ENCODE assay signal across 9 mouse cellular contexts in genomic region chr7:98697496-98697895, GRCm38 (mm10). TPM values are rescaled to one million over a fixed set of nuclear protein-coding genes. Genes with fewer than 3 reads are reported as not detected.
DNase-seq lines count a peak whose midpoint lies in the region; ATAC-seq and TF ChIP-seq lines count a peak whose summit lies in the region.
"Had no signal": no experiment of that assay in that cellular context is flagged by ENCODE, and none has a peak within 500 bp of the region (broad histone marks: within the 10 kb centered on the region; RNA-seq: fewer than 3 reads in every experiment).

No protein-coding gene starts in this region.

- no peaks in the 10 kb centered on the region for H3K36me3 ChIP-seq in forebrain, embryonic 14.5 days (ENCODE audit: control insufficient read depth, insufficient read depth, low read length)
- H3K36me3 ChIP-seq in forebrain, embryonic 12.5 days (replicated peaks) = no peaks in the 10 kb centered on the region
- peaks cover 0 to 17% of the 10 kb centered on the region in 2 experiments; a peak in 2 of 4 replicates for H3K36me3 ChIP-seq in MEL (ENCODE audit: control insufficient read depth in 1 of 2, insufficient read depth in 2 of 2, low read length in 2 of 2)
- no peaks in the 10 kb centered on the region for H3K36me3 ChIP-seq in heart, embryonic 10.5 days

- peak; percentile 56 for DNase-seq in forebrain, embryonic 14.5 days (ENCODE audit: low spot score)
- peak; percentile 43 for DNase-seq in left cerebral cortex, postnatal 4 days
- no peak for DNase-seq in left cerebral cortex, postnatal 25 days (ENCODE audit: low spot score in 2 of 2)
- peak; percentile 57 for DNase-seq in MEL (ENCODE audit: low read depth, low spot score)
- DNase-seq in lung, postnatal 4 days = peak; percentile 17 to 32
- no peak for DNase-seq in layer of hippocampus, postnatal 14 days (ENCODE audit: low spot score in 2 of 2)
- no peak for DNase-seq in heart, embryonic 10.5 days (ENCODE audit: low spot score)

- H3K79me2 ChIP-seq in MEL (ENCODE audit: control insufficient read depth, insufficient read depth, low read length, poor library complexity) = no peaks in the 10 kb centered on the region; the same call in 1 of the 2 replicates

- H3K27ac ChIP-seq in forebrain, embryonic 14.5 days (ENCODE audit: low read depth, low read length) = no peak overlapping the region
- H3K27ac ChIP-seq in forebrain, embryonic 12.5 days = no peak overlapping the region
- H3K27ac ChIP-seq in MEL (ENCODE audit: control insufficient read depth, low read depth, low read length) = no peak overlapping the region
- H3K27ac ChIP-seq in heart, embryonic 10.5 days = no peak overlapping the region

- H3K4me1 ChIP-seq in forebrain, embryonic 14.5 days (ENCODE audit: control insufficient read depth, insufficient read depth, low read length) = peaks cover 6% of the 10 kb centered on the region; the same call in 1 of the 2 replicates
- H3K4me1 ChIP-seq in forebrain, embryonic 12.5 days = peaks cover 10% of the 10 kb centered on the region
- H3K4me1 ChIP-seq in MEL (ENCODE audit: control insufficient read depth in 1 of 2, insufficient read depth in 2 of 2, low read length in 2 of 2) = peaks cover 0 to 14% of the 10 kb centered on the region in 2 experiments; a peak in 2 of 4 replicates
- peaks cover 16% of the 10 kb centered on the region for H3K4me1 ChIP-seq in heart, embryonic 10.5 days

- TF ChIP-seq POLR2A in MEL (IDR thresholded peaks at IDR 0.05; ENCODE audit: control insufficient read depth in 1 of 2, insufficient read depth in 1 of 2, low read depth in 1 of 2, low read length in 2 of 2, poor library complexity in 1 of 2) = no peak

- TF ChIP-seq EP300 in MEL (IDR thresholded peaks at IDR 0.05; ENCODE audit: low read depth in 1 of 2, low read length in 2 of 2) = no peak

- no peak for ATAC-seq in forebrain, embryonic 14.5 days
- ATAC-seq in forebrain, embryonic 12.5 days (ENCODE audit: low FRiP score) = no peak

- H3K4me3 ChIP-seq in forebrain, embryonic 14.5 days (ENCODE audit: low read depth, low read length) = no peak overlapping the region
- no peak overlapping the region for H3K4me3 ChIP-seq in forebrain, embryonic 12.5 days (replicated peaks)
- H3K4me3 ChIP-seq in MEL (ENCODE audit: control insufficient read depth in 1 of 2, insufficient read depth in 1 of 2, low read depth in 2 of 2, low read length in 2 of 2) = no peak overlapping the region
- H3K4me3 ChIP-seq in heart, embryonic 10.5 days = no peak overlapping the region

- TF ChIP-seq RAD21 in MEL (IDR thresholded peaks at IDR 0.05; ENCODE audit: low read depth, low read length) = peak; percentile 47

- H3K9me3 ChIP-seq in forebrain, embryonic 14.5 days (replicated peaks; ENCODE audit: control insufficient read depth, low read length) = no peaks in the 10 kb centered on the region
- H3K9me3 ChIP-seq in forebrain, embryonic 12.5 days = no peaks in the 10 kb centered on the region
- H3K9me3 ChIP-seq in MEL (replicated peaks; ENCODE audit: insufficient read depth, low read length) = no peaks in the 10 kb centered on the region
- H3K9me3 ChIP-seq in heart, embryonic 10.5 days = no peaks in the 10 kb centered on the region
- H3K9me3 ChIP-seq: G1E had no signal

- H3K27me3 ChIP-seq in forebrain, embryonic 14.5 days (replicated peaks; ENCODE audit: control insufficient read depth, insufficient read depth, low read length) = no peaks in the 10 kb centered on the region
- H3K27me3 ChIP-seq in forebrain, embryonic 12.5 days = no peaks in the 10 kb centered on the region
- no peaks in the 10 kb centered on the region for H3K27me3 ChIP-seq in MEL (ENCODE audit: control insufficient read depth in 1 of 2, insufficient read depth in 2 of 2, low read length in 2 of 2)
- H3K27me3 ChIP-seq in heart, embryonic 10.5 days (ENCODE audit: insufficient read depth, poor library complexity, severe bottlenecking) = no peaks in the 10 kb centered on the region

- TF ChIP-seq CTCF in MEL (IDR thresholded peaks at IDR 0.05 in 2 of 3, conservative IDR thresholded peaks at IDR 0.05 in 1 of 3; ENCODE audit: control insufficient read depth in 1 of 3, insufficient read depth in 1 of 3, low read depth in 2 of 3, low read length in 3 of 3, poor library complexity in 1 of 3, severe bottlenecking in 1 of 3) = peak; percentile 25 to 68 (median 49); a peak in 5 of 6 replicates

- WGBS in forebrain, embryonic 14.5 days = 11% methylated on average over 2 of the region's 2 CpGs
- WGBS in forebrain, embryonic 12.5 days = 11% methylated on average over 2 of the region's 2 CpGs
- WGBS in heart, embryonic 10.5 days = 14% methylated on average over 2 of the region's 2 CpGs

- intact Hi-C loops in left cerebral cortex, postnatal 4 days (cut with DNase I) = no loop called here
- intact Hi-C loops in left cerebral cortex, postnatal 25 days (cut with DNase I) = no loop called here

- no peak overlapping the region for H3K9ac ChIP-seq in forebrain, embryonic 14.5 days (ENCODE audit: low read length)
- no peak overlapping the region for H3K9ac ChIP-seq in forebrain, embryonic 12.5 days
- H3K9ac ChIP-seq in MEL (ENCODE audit: control insufficient read depth, low read depth, low read length, poor library complexity, severe bottlenecking) = no peak overlapping the region

- no peak overlapping the region for H3K4me2 ChIP-seq in forebrain, embryonic 14.5 days (ENCODE audit: low read length)
- H3K4me2 ChIP-seq in forebrain, embryonic 12.5 days = no peak overlapping the region

TF ChIP-seq in MEL, 35 proteins besides CTCF, POLR2A, EP300 and RAD21:
- TF ChIP-seq SMC3 (IDR thresholded peaks at IDR 0.05; ENCODE audit: low read depth, low read length) (peak; percentile 58), ZC3H11A (IDR thresholded peaks at IDR 0.05; ENCODE audit: low read depth, low read length) (peak; percentile 14; the same call in 1 of the 2 replicates), MXI1 (IDR thresholded peaks at IDR 0.05; ENCODE audit: low read depth, low read length) (no peak), BHLHE40 (IDR thresholded peaks at IDR 0.05; ENCODE audit: borderline replicate concordance, low read depth, low read length) (no peak)
TF ChIP-seq in MEL: peak in this region for 2.

RNA-seq across cellular contexts. Expression of gene Thap12, which starts 5.4 kb away (rescaled TPM):
- polyA plus RNA-seq in forebrain, embryonic 14.5 days (2014; fragmentation: Nextera tagmentation; extraction: Ambion mirVana) = 42.5 and 48.3 TPM in 2 replicates
- polyA plus RNA-seq in forebrain, embryonic 12.5 days (2016; fragmentation: Nextera tagmentation; extraction: Ambion mirVana) = 72.6 and 76.1 TPM in 2 replicates
- total RNA-seq in left cerebral cortex, postnatal 4 days (2021) = 10 to 100 TPM; 65.0 to 72.7 TPM
- 10 to 100 TPM; 60.8 to 61.8 TPM for total RNA-seq in left cerebral cortex, postnatal 25 days (2021)
- total RNA-seq in MEL (2012; rRNA removed) = 45.0 and 52.7 TPM in 2 replicates
- 100 to 1,000 TPM in 1 of 2 experiments, 10 to 100 TPM in 1; 47.7 to 140 TPM for polyA plus RNA-seq in MEL (2012; ENCODE audit: insufficient read depth in 1 of 2, insufficient read length in 2 of 2, low read depth in 1 of 2, low replicate concordance in 2 of 2, missing spikeins in 1 of 2)
- 10 to 100 TPM; 72.3 to 74.9 TPM for total RNA-seq in layer of hippocampus, postnatal 14 days (2021)
- 39.5 and 40.6 TPM in 2 replicates for polyA plus RNA-seq in heart, embryonic 10.5 days (2016; fragmentation: Nextera tagmentation; extraction: Ambion mirVana)

RNA-seq across cellular contexts. Expression of gene Emsy, which starts 40.9 kb away (rescaled TPM):
- 49.4 and 55.7 TPM in 2 replicates for polyA plus RNA-seq in forebrain, embryonic 14.5 days (2014; fragmentation: Nextera tagmentation; extraction: Ambion mirVana)
- 39.7 and 56.7 TPM in 2 replicates for polyA plus RNA-seq in forebrain, embryonic 12.5 days (2016; fragmentation: Nextera tagmentation; extraction: Ambion mirVana)
- total RNA-seq in left cerebral cortex, postnatal 4 days (2021) = 10 to 100 TPM; 59.8 to 63.0 TPM
- total RNA-seq in left cerebral cortex, postnatal 25 days (2021) = 10 to 100 TPM; 62.4 to 68.4 TPM
- total RNA-seq in MEL (2012; rRNA removed) = 10.2 and 10.9 TPM in 2 replicates
- polyA plus RNA-seq in MEL (2012; ENCODE audit: insufficient read depth in 1 of 2, insufficient read length in 2 of 2, low read depth in 1 of 2, low replicate concordance in 2 of 2, missing spikeins in 1 of 2) = 10 to 100 TPM in 1 of 2 experiments, not detected in 1; 24.1 TPM
- 10 to 100 TPM; 60.9 to 63.1 TPM for total RNA-seq in layer of hippocampus, postnatal 14 days (2021)
- 29.1 and 34.1 TPM in 2 replicates for polyA plus RNA-seq in heart, embryonic 10.5 days (2016; fragmentation: Nextera tagmentation; extraction: Ambion mirVana)

Comparison
In these comparisons a context has a peak if more than half of its experiments do, and no peak if none do; other contexts are left out.
1. DNase-seq: peak in forebrain, embryonic 14.5 days (single experiment), left cerebral cortex, postnatal 4 days (single experiment), MEL (single experiment) and lung, postnatal 4 days (2 of 2); none in left cerebral cortex, postnatal 25 days (0 of 2), layer of hippocampus, postnatal 14 days (0 of 2) and heart, embryonic 10.5 days (single experiment).